Mouse (Mus musculus) bone marrow, adult 2 months (tissue): ENCODE data around the gene Dock8.

Source experiments
- CTCF ChIP-seq: fragments of 200-500 bp; IDR thresholded peaks from 2 replicates; pipeline ENCODE4 v1.5.1; 2011; ENCODE audit warnings: low read length, control low read depth; ENCODE audit not compliant: control insufficient read depth, insufficient read depth
- POLR2A ChIP-seq: fragments of 200-500 bp; IDR thresholded peaks from 2 replicates; pipeline ENCODE4 v1.6.1; 2011; ENCODE audit warnings: low read depth, mild to moderate bottlenecking, control low read depth, low read length, borderline replicate concordance; ENCODE audit not compliant: control insufficient read depth

- TF ChIP-seq CTCF (no peak), POLR2A (no peak)
Measured at GRCm38 (mm10) chr19:25246062-25246461, 246.7 kb downstream of the Dock8 start.
